Mouse (Mus musculus) testis, adult 2 months (tissue): ENCODE results near the gene Dnah2. TPM values are rescaled to one million over a fixed set of nuclear protein-coding genes. Genes with fewer than 3 reads are reported as not detected.

Experiments
- H3K27ac ChIP-seq: fragments of 200-500 bp; 2 replicates; pipeline ENCODE4 v1.5.1; 2012; ENCODE audit warnings: low read depth, low read length; ENCODE audit not compliant: control insufficient read depth, insufficient read depth
- H3K27me3 ChIP-seq: fragments of 200-500 bp; 2 replicates; pipeline ENCODE4 v1.6.1; 2012; ENCODE audit warnings: mild to moderate bottlenecking, low read length, moderate library complexity; ENCODE audit not compliant: control insufficient read depth, insufficient read depth
- H3K36me3 ChIP-seq: fragments of 200-500 bp; 2 replicates; pipeline ENCODE4 v1.6.1; 2012; ENCODE audit warnings: mild to moderate bottlenecking, low read length; ENCODE audit not compliant: control insufficient read depth, insufficient read depth
- H3K4me1 ChIP-seq: fragments of 200-500 bp; 2 replicates; pipeline ENCODE4 v1.6.1; 2012; ENCODE audit warnings: low read length; ENCODE audit not compliant: control insufficient read depth, insufficient read depth
- H3K4me3 ChIP-seq: fragments of 200-500 bp; 2 replicates; pipeline ENCODE4 v1.5.1; 2012; ENCODE audit warnings: low read depth, mild to moderate bottlenecking, low read length, moderate library complexity, mixed read lengths; ENCODE audit not compliant: control insufficient read depth
- CTCF ChIP-seq: fragments of 200-500 bp; IDR thresholded peaks from 2 replicates; pipeline ENCODE4 v1.5.1; 2012; ENCODE audit warnings: low read depth, mild to moderate bottlenecking, inconsistent platforms, low read length, moderate library complexity; ENCODE audit not compliant: control insufficient read depth, insufficient read depth, insufficient replicate concordance
- POLR2A ChIP-seq: fragments of 200-500 bp; IDR thresholded peaks from 2 replicates; pipeline ENCODE4 v1.6.1; 2012; ENCODE audit warnings: low read depth, mild to moderate bottlenecking, inconsistent platforms, low read length, moderate library complexity; ENCODE audit not compliant: control insufficient read depth
- polyA plus RNA-seq: library from polyadenylated mRNA; depleted of rRNA; stranded (reverse); fragments of >200 nt; gene quantifications from 2 replicates; pipeline ENCODE4 v1.2.3, GENCODE M21; 2012

The Dnah2 gene
- polyA plus RNA-seq, 1 experiment = 39.3 TPM

- H3K27ac ChIP-seq = peak overlapping the region; percentile 94
- no peaks in the 10 kb centered on the region for H3K27me3 ChIP-seq
- no peaks in the 10 kb centered on the region for H3K36me3 ChIP-seq
- H3K4me3 ChIP-seq = peak overlapping the region; percentile 93
- peaks cover 46% of the 10 kb centered on the region for H3K4me1 ChIP-seq
- TF ChIP-seq CTCF (no peak), POLR2A (peak; percentile 14; the same call in 1 of the 2 replicates)
Observed at GRCm38 (mm10) chr11:69410045-69410309, 138.9 kb downstream of the Dnah2 start.

GRCm38 (mm10) chr11:69409378-69410044, 139.4 kb downstream of the Dnah2 start:
- Histone ChIP-seq H3K36me3 (no peaks in the 10 kb centered on the region), H3K4me1 (peaks cover 41% of the 10 kb centered on the region), H3K4me3 (peak overlapping the region; percentile 93), H3K27ac (peak overlapping the region; percentile 94), H3K27me3 (no peaks in the 10 kb centered on the region)
- TF ChIP-seq CTCF (no peak), POLR2A (no peak; the same call in 1 of the 2 replicates)

DNA sequence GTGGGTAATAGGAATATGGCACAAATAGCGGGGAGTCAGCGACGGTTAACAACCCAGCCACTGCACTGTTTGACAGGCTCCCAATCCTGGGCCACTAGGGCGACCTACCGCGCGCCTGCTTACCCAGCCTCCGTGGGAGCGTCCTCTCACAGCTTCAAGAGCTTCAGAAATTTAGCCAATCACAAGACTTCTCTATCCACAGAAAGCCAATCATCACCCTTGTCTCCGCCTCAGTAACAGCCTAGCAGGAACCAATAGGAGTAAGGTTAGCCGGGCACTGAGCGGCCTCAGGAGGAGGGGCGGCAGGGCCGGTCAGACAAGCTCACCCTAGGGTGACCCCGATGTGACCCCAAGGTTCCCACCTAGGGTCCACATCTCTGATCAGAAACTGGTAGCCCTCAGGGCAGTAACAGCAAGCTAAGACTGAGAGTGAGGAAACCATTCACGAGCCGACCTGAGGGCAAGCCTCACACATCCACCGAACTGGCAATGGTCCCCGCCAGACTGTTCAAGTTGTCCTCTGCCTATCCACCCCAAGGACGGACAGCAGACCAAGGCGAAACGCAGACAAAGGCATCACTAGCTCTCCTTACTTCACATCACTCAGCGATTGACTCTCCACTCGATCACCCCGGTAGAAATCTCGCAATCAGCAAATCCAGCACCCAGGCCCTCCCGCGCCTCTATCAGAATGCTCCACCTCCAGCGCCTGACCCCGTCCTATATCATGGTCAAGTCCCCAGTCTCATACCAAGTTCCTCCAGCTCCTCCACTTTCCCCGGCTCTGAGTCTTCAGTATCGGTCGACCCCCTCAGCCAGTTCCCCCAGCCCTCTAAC, 140.2 kb downstream of the Dnah2 start:
- Histone ChIP-seq H3K4me1 (peaks cover 36% of the 10 kb centered on the region), H3K4me3 (peak overlapping the region; percentile 93), H3K27ac (peak overlapping the region; percentile 45), H3K27me3 (no peaks in the 10 kb centered on the region), H3K36me3 (no peaks in the 10 kb centered on the region)
- TF ChIP-seq POLR2A = 0 out of 2 replicates have a peak, but pooled peaks have one; percentile 33
- no peak for TF ChIP-seq CTCF

- no peak overlapping the region for H3K27ac ChIP-seq
- TF ChIP-seq CTCF (no peak), POLR2A (no peak)
- H3K36me3 ChIP-seq = no peaks in the 10 kb centered on the region
- H3K27me3 ChIP-seq = no peaks in the 10 kb centered on the region
- H3K4me1 ChIP-seq = peaks cover 28% of the 10 kb centered on the region
- H3K4me3 ChIP-seq = no peak overlapping the region
Observed at GRCm38 (mm10) chr11:69407724-69408004, 141.2 kb downstream of the Dnah2 start.

- Histone ChIP-seq H3K4me1 (peaks cover 26% of the 10 kb centered on the region), H3K4me3 (no peak overlapping the region), H3K27ac (no peak overlapping the region), H3K27me3 (no peaks in the 10 kb centered on the region), H3K36me3 (no peaks in the 10 kb centered on the region)
- TF ChIP-seq CTCF (no peak), POLR2A (no peak)
Observed at GRCm38 (mm10) chr11:69406867-69407723, 141.8 kb downstream of the Dnah2 start.

GRCm38 (mm10) chr11:69406282-69406681, 142.6 kb downstream of the Dnah2 start:
- Histone ChIP-seq H3K4me1 (peaks cover 21% of the 10 kb centered on the region), H3K36me3 (no peaks in the 10 kb centered on the region), H3K27me3 (no peaks in the 10 kb centered on the region), H3K27ac (no peak overlapping the region), H3K4me3 (no peak overlapping the region)
- TF ChIP-seq CTCF (no peak), POLR2A (no peak)

- Histone ChIP-seq H3K27ac (no peak overlapping the region), H3K27me3 (no peaks in the 10 kb centered on the region), H3K4me1 (peaks cover 21% of the 10 kb centered on the region), H3K4me3 (no peak overlapping the region), H3K36me3 (no peaks in the 10 kb centered on the region; the same call in 1 of the 2 replicates)
- TF ChIP-seq POLR2A (no peak), CTCF (no peak)
Observed at GRCm38 (mm10) chr11:69405397-69406200, 143.3 kb downstream of the Dnah2 start.
